Mouse (Mus musculus) cerebral cortex, adult 2 months (tissue): ENCODE data around the gene Ralgps1.

Experiments
- WGBS: fragments of 180-500 bp; shearing (Covaris S2); methylation state at CpG from one replicate; pipeline ENCODE4 v1.1.7; 2018; 5-methylcytosine and 5-hydroxymethylcytosine counted together

Gene Ralgps1

DNA sequence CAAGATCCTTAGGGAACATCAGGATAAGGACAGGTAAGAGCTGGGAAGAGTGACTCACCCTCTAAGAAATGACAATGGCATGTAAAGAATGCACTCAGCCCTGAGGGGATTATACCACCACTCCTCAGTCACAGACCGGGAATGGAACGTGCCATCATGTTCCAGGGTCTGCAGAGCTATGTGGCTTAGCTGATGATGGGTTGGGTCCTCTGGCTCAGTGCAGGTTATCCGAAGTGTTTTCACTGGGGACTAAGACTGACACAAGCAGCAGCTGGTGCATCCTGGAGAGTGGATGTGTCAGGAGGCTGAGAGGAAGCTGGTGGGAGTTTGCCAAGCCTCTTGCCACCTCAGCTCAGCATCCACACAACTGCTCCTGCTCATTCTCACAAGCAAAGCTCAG, 50.7 kb downstream of the Ralgps1 start:
- 59% methylated on average over 3 of the region's 3 CpGs for WGBS

GRCm38 (mm10) chr2:33319934-33320333, 51.4 kb downstream of the Ralgps1 start:
- WGBS: 86% methylated on average over 1 of the region's 1 CpGs

DNA sequence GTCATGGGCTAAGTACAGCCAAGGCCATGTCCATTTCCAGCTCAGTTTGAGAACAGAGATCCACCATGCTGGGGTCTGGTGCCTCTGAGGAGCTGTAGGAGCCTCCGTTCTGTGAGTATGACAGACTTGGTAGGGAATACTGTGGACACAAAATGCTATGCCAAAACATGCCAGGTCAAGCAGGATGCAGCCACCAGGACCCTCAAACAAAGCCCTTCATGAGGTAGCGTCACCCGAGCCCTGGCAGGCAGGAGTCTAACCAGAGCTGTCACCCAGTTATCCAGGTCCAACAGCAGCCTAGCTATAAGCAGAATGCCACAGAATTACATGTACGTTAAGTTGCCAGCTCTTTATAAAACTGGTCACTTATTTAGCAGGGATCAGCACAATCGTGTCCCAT, 51.8 kb downstream of the Ralgps1 start:
- 85% methylated on average over 5 of the region's 5 CpGs for WGBS

GRCm38 (mm10) chr2:33318491-33318964, 52.8 kb downstream of the Ralgps1 start:
- WGBS: 27% methylated on average over 8 of the region's 8 CpGs

- 28% methylated on average over 7 of the region's 7 CpGs for WGBS
These were observed 54.8 kb downstream of the Ralgps1 start for GRCm38 (mm10) chr2:33316516-33316915.

GRCm38 (mm10) chr2:33316063-33316405, 55.3 kb downstream of the Ralgps1 start:
- 78% methylated on average over 1 of the region's 1 CpGs for WGBS

- 68% methylated on average over 4 of the region's 4 CpGs for WGBS
These were observed 55.8 kb downstream of the Ralgps1 start for GRCm38 (mm10) chr2:33315233-33316062.

DNA sequence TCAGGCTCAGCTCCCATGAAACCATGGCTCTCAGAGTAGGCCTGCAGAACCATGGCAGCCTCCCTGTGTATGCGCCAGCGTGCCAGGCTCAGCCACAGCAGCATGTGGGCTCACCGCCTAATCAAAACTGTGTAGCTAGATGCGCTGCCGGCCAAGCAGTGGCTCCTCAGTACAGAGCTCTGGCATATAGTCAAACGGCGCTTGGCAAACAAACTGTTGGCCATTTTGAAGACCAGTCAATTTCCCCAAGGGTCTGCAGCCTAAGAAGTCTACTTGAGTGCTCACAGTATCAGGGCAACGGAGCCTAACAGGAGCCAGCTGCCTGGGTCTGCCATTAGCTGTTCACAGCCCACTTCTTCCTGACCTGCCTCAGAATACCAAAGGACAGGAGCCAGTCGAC, 61.9 kb downstream of the Ralgps1 start:
- WGBS: 61% methylated on average over 9 of the region's 9 CpGs

GRCm38 (mm10) chr2:33306565-33306964, 64.7 kb downstream of the Ralgps1 start:
- WGBS: 92% methylated on average over 3 of the region's 3 CpGs

- 78% methylated on average over 11 of the region's 11 CpGs for WGBS
These were observed 67.8 kb downstream of the Ralgps1 start for GRCm38 (mm10) chr2:33303416-33303947.

DNA sequence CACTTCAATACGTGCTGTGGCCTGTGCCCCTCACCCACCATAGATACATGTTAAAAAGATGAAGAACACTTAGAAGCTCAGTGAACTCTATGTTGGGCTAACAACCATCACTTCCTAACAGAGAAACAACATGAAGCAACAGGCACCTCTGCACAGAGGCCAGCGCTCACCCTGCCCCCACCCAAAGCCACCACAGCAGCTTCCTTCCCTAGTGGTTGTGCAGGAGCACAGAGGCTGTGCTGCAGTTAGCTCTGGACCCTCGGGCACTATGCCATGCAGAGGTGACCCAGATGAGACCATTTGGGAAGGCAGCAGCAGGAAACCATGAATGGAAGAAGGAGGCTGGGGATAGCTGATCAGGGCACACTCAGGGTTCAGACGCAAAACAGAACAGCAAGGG, 68.5 kb downstream of the Ralgps1 start:
- WGBS: 81% methylated on average over 4 of the region's 4 CpGs

- 77% methylated on average over 3 of the region's 3 CpGs for WGBS
These were observed 68.9 kb downstream of the Ralgps1 start for GRCm38 (mm10) chr2:33302405-33302804.

DNA sequence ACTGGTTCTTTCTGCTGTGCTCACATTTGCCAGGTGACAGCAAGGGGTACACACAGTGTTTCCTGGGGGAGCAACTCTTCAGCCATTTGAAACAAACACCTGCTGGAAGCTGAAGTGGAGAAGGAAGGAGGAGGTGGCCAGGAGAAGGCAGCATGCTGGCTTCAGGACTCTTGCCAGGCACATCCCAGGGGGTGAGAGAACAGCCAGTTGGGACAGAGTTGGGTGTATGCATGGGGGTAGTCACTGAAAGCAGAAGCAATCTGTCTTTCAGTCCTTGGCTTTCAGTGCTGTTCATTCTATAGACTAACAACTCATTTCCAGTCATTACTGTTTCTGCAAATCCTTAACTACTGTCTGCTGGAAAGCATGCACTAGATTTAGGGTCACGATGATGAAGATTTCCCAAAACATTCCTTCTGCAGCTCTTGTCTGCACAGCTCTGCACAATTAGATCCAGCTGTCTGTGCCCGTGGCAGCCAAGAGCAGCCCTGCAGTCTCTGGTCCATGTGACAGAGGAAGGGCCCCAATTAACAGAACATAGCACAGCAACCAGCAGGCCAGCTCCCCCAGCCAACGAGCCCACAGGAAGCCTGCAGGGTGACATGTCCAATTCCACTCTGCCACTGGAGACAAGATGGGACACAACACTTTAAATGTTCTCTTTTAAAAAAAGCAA, 70.8 kb downstream of the Ralgps1 start:
- whole genome bisulfite sequencing: 21% methylated on average over 3 of the region's 3 CpGs

DNA sequence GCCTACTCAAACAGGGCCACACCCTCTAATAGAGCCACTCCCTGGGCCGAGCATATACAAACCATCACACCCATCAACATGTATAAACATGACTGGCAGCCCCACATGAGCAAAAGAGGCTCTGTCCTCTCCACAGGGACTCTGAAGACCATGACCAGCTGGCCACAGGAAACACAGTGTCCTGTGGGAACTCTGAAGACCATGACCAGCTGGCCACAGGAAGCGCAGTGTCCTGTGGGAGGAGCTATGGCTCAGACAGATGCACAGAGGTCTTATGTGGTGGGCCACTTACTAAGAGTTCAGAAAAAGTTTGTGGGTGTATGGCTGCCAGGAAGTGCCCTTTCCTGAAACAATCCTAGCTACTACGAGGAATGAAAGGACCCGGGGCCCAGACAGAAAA, 72.4 kb downstream of the Ralgps1 start:
- 85% methylated on average over 4 of the region's 4 CpGs for WGBS

- 86% methylated on average over 5 of the region's 5 CpGs for WGBS
These were observed 76.2 kb downstream of the Ralgps1 start for GRCm38 (mm10) chr2:33295115-33295514.

GRCm38 (mm10) chr2:33292057-33292456, 79.2 kb downstream of the Ralgps1 start:
- 92% methylated on average over 2 of the region's 2 CpGs for WGBS

- 80% methylated on average over 8 of the region's 8 CpGs for WGBS
These were observed 80.8 kb downstream of the Ralgps1 start for GRCm38 (mm10) chr2:33290491-33290890.

DNA sequence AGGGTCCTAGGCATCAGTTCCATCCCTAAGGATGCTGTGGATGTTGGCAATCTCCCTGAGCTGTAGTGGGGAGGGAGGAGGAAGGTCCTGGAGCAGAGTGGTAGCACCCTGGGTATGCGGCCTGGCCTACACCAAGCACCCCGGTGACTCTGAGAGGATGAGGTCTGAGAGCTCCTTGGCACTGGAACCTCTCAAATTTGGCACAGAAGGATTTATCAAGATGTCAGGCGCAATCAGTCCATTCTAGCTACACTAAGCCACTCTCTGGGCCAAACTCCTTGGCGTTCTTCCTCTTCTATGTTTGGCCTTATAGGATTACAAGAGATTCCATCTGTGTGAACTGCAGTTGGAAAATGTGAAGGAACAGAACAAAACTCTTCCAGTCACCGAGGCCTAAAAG, 82.4 kb downstream of the Ralgps1 start:
- WGBS: 68% methylated on average over 5 of the region's 5 CpGs

- 81% methylated on average over 2 of the region's 2 CpGs for WGBS
These were observed 87.6 kb downstream of the Ralgps1 start for GRCm38 (mm10) chr2:33283674-33284073.

DNA sequence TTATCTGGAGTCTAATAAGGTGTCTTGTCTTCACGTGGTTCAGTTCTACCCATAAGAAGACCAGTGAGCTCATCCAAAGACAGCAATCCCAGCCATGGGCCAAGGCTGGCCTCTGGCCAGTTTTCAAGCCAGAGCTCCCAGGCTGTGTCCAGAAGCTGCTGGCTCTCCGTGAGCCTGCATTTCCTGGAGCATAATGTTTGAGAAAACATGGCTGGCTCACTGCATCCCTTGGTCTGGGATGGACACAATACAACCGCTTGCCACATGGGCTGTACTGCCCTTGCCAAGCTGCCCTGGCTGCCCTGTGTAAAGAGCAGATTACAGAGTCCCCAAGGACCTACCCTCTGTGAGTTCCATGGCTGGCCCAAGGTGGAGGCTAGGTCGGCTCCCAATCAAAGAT, 88.4 kb downstream of the Ralgps1 start:
- WGBS: 44% methylated on average over 4 of the region's 4 CpGs

GRCm38 (mm10) chr2:33281807-33282206, 89.5 kb downstream of the Ralgps1 start:
- WGBS: 93% methylated on average over 5 of the region's 5 CpGs

DNA sequence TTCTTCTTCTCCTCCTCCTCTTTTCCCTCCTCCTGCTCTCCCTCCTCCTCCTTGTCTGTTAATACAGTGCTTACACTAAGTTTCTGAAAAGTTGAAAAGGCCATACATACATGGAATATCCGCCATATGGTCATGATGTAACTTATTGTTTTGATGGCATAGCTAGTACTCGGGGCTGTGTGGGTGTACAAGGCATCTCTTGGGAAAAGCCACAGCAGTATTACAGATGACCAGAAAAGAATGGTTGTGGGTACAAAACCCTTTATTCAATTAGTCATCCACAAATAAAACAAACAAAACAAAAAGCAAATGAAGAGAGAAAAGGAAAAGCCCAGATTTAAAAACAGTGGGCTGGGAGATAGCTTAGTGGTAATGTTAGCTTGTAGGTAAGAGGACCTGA, 90.8 kb downstream of the Ralgps1 start:
- WGBS: 65% methylated on average over 2 of the region's 2 CpGs

DNA sequence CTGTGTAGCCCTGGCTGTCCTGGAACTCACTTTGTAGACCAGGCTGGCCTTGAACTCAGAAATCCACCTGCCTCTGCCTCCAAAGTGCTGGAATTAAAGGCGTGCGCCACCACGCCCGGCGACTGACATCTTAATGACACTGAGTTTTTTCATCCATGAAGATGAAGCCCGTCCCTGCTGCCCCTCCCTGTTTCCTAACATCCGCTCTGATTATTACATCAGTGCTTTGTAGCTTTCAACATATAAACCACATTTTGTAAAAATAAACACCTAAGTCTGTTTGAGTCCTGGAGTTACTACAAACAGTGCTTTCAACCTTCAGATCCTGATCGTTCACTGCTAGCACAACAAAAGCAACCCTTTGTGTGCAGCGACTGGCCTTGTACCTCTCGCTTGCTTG, 91.5 kb downstream of the Ralgps1 start:
- 83% methylated on average over 10 of the region's 10 CpGs for WGBS
